Comparison of ENCODE assay signal across 9 mouse cellular contexts in genomic region chr11:98660517-98660916, GRCm38 (mm10). TPM values are rescaled to one million over a fixed set of nuclear protein-coding genes. Genes with fewer than 3 reads are reported as not detected.
DNase-seq lines count a peak whose midpoint lies in the region; ATAC-seq and TF ChIP-seq lines count a peak whose summit lies in the region.
"Had no signal": no experiment of that assay in that cellular context is flagged by ENCODE, and none has a peak within 500 bp of the region (broad histone marks: within the 10 kb centered on the region; RNA-seq: fewer than 3 reads in every experiment).

No protein-coding gene starts in this region.

- no peak for TF ChIP-seq POLR2A in testis, adult 2 months (IDR thresholded peaks at IDR 0.05; ENCODE audit: control insufficient read depth, low read depth, low read length)

- H3K27ac ChIP-seq in testis, adult 2 months (ENCODE audit: control insufficient read depth, insufficient read depth, low read depth, low read length): no peak overlapping the region
- H3K27ac ChIP-seq in kidney, postnatal 0 days: no peak overlapping the region

- H3K4me3 ChIP-seq in testis, adult 2 months (ENCODE audit: control insufficient read depth, low read depth, low read length): no peak overlapping the region
- no peak overlapping the region for H3K4me3 ChIP-seq in kidney, postnatal 0 days (replicated peaks; ENCODE audit: low read depth, low read length)

- TF ChIP-seq CTCF in testis, adult 2 months (IDR thresholded peaks at IDR 0.05; ENCODE audit: control insufficient read depth, insufficient read depth, insufficient replicate concordance, low read depth, low read length): peak; percentile 50; the same call in 1 of the 2 replicates
- TF ChIP-seq CTCF in kidney, postnatal 0 days (IDR thresholded peaks at IDR 0.05; ENCODE audit: low read depth): peak; percentile 91

- no peaks in the 10 kb centered on the region for H3K36me3 ChIP-seq in testis, adult 2 months (ENCODE audit: control insufficient read depth, insufficient read depth, low read length)
- H3K36me3 ChIP-seq in kidney, postnatal 0 days (ENCODE audit: insufficient read depth, low read length): no peaks in the 10 kb centered on the region

- no peak for DNase-seq in testis, postnatal 14 days (ENCODE audit: low spot score)
- peak; percentile 44 for DNase-seq in c-Kit-negative CD71-positive TER-119-positive erythroid progenitor cells, embryonic 14.5 days (ENCODE audit: low read depth, low spot score)
- DNase-seq in kidney, postnatal 0 days (ENCODE audit: low spot score): peak; percentile 88
- DNase-seq in lung, postnatal 14 days: peak; percentile 17
- peak; percentile 85 for DNase-seq in retina, postnatal 1 day
- no peak for DNase-seq in ovary, postnatal 10 days (ENCODE audit: low spot score)

- H3K27me3 ChIP-seq in testis, adult 2 months (ENCODE audit: control insufficient read depth, insufficient read depth, low read length): no peaks in the 10 kb centered on the region
- H3K27me3 ChIP-seq in kidney, postnatal 0 days (ENCODE audit: insufficient read depth, low read length): no peaks in the 10 kb centered on the region

- no peak overlapping the region for H3K4me2 ChIP-seq in kidney, postnatal 0 days (ENCODE audit: low read length)

- H3K9ac ChIP-seq in kidney, postnatal 0 days (ENCODE audit: low read depth, low read length): no peak overlapping the region

- no peaks in the 10 kb centered on the region for H3K9me3 ChIP-seq in kidney, postnatal 0 days (replicated peaks; ENCODE audit: low read length)

- WGBS in kidney, postnatal 0 days: 7% methylated on average over 6 of the region's 6 CpGs

- ATAC-seq in granulocyte monocyte progenitor cell, adult 5-6 weeks (replicated peaks; ENCODE audit: poor library complexity, severe bottlenecking): peak; percentile 98
- no peak for ATAC-seq in kidney, postnatal 0 days (replicated peaks; ENCODE audit: low FRiP score, low read depth)

- no peaks in the 10 kb centered on the region for H3K4me1 ChIP-seq in testis, adult 2 months (ENCODE audit: control insufficient read depth, insufficient read depth, low read length)
- no peaks in the 10 kb centered on the region for H3K4me1 ChIP-seq in kidney, postnatal 0 days (replicated peaks; ENCODE audit: insufficient read depth, low read length)

RNA-seq across cellular contexts. Expression of gene Gsdma, which starts 3.6 kb away (rescaled TPM):
- 5.5 and 6.7 TPM in 2 replicates for polyA plus RNA-seq in testis, adult 2 months (2012; rRNA removed)
- total RNA-seq in granulocyte monocyte progenitor cell, adult 5-6 weeks (2014; fragmentation: Nextera tagmentation): not detected in 2 replicates
- not detected in 2 replicates for total RNA-seq in granulocyte monocyte progenitor cell, adult 5-6 weeks (2017)
- 0.21 TPM in 1 of 2 replicates, not detected in the other for polyA plus RNA-seq in kidney, postnatal 0 days (2015; fragmentation: Nextera tagmentation; extraction: Ambion mirVana)
- polyA plus RNA-seq: heart, embryonic 14.5 days had no signal

RNA-seq across cellular contexts. Expression of gene Gsdma2, which starts 14.0 kb away (rescaled TPM):
- 0.28 and 0.42 TPM in 2 replicates for polyA plus RNA-seq in testis, adult 2 months (2012; rRNA removed)
- not detected in 2 replicates for total RNA-seq in granulocyte monocyte progenitor cell, adult 5-6 weeks (2014; fragmentation: Nextera tagmentation)
- total RNA-seq in granulocyte monocyte progenitor cell, adult 5-6 weeks (2017): not detected in 2 replicates
- not detected in 2 replicates for polyA plus RNA-seq in kidney, postnatal 0 days (2015; fragmentation: Nextera tagmentation; extraction: Ambion mirVana)
- polyA plus RNA-seq: heart, embryonic 14.5 days had no signal

RNA-seq across cellular contexts. Expression of gene Psmd3, which starts 21.8 kb away (rescaled TPM):
- 70.2 and 78.9 TPM in 2 replicates for polyA plus RNA-seq in testis, adult 2 months (2012; rRNA removed)
- total RNA-seq in granulocyte monocyte progenitor cell, adult 5-6 weeks (2014; fragmentation: Nextera tagmentation): 77.3 and 81.3 TPM in 2 replicates
- 67.4 and 90.0 TPM in 2 replicates for total RNA-seq in granulocyte monocyte progenitor cell, adult 5-6 weeks (2017)
- polyA plus RNA-seq in kidney, postnatal 0 days (2015; fragmentation: Nextera tagmentation; extraction: Ambion mirVana): 234 and 259 TPM in 2 replicates

RNA-seq across cellular contexts. Expression of gene Gsdma3, which starts 34.4 kb away (rescaled TPM):
- 0.20 TPM in 2 replicates for polyA plus RNA-seq in testis, adult 2 months (2012; rRNA removed)
- not detected in 2 replicates for total RNA-seq in granulocyte monocyte progenitor cell, adult 5-6 weeks (2014; fragmentation: Nextera tagmentation)
- total RNA-seq in granulocyte monocyte progenitor cell, adult 5-6 weeks (2017): not detected in 2 replicates
- not detected in 2 replicates for polyA plus RNA-seq in kidney, postnatal 0 days (2015; fragmentation: Nextera tagmentation; extraction: Ambion mirVana)
- polyA plus RNA-seq: heart, embryonic 14.5 days had no signal

RNA-seq across cellular contexts. Expression of gene Gm12355, which starts 35.1 kb away (rescaled TPM):
- polyA plus RNA-seq in testis, adult 2 months (2012; rRNA removed): 0.11 and 0.16 TPM in 2 replicates
- total RNA-seq in granulocyte monocyte progenitor cell, adult 5-6 weeks (2014; fragmentation: Nextera tagmentation): 1.6 and 1.8 TPM in 2 replicates
- total RNA-seq in granulocyte monocyte progenitor cell, adult 5-6 weeks (2017): 4.8 and 9.5 TPM in 2 replicates
- 0.92 and 1.2 TPM in 2 replicates for polyA plus RNA-seq in kidney, postnatal 0 days (2015; fragmentation: Nextera tagmentation; extraction: Ambion mirVana)

Comparison
In these comparisons a context has a peak if more than half of its experiments do, and no peak if none do; other contexts are left out.
1. DNase-seq: peak in c-Kit-negative CD71-positive TER-119-positive erythroid progenitor cells, embryonic 14.5 days (single experiment), kidney, postnatal 0 days (single experiment), lung, postnatal 14 days (single experiment) and retina, postnatal 1 day (single experiment); none in testis, postnatal 14 days (single experiment) and ovary, postnatal 10 days (single experiment).